Mouse (Mus musculus): ENCODE results near the gene Hrc. TPM values are rescaled to one million over a fixed set of nuclear protein-coding genes. Genes with fewer than 3 reads are reported as not detected.

Gene Hrc
- total RNA-seq, 2 experiments from 2014 or later = 0.23 to 0.94 TPM

DNA sequence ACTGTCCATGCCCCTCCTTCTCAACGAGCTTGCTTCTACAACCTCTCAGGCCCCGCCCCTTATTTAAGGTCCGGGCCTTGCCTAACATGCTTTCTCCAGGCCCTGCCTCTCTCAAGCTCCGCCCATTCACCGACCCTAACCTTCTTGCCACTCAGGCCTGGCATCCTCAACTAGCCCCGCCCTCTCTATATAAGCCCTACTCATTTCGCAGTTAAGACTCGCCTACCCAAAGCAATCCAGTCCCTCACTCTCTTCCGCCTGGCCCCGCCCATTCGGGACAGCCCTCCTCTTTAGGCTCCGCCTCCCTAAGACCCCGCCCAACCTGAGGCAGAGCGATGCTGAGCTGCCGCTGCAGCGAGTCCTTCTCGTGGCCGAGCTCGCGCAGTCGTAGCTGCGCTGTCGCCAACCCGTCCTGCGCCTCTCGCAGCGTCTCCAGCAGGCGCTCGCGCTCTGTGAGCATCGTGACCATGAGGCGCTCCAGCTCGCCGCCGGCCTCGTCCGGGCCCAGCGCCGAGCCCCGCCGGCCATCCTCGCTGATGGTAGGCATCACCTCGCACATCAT, 26.2 kb downstream of the Hrc start:
- peak; percentile 79 to 90 for DNase-seq (ENCODE audit: low spot score in 2 of 2)
- intact Hi-C loops (cut with DNase I) = loop anchor here (10.0 kb wide), 1 partner anchor 197 kb away; the partner anchor contains the start of gene Slc17a7

DNA sequence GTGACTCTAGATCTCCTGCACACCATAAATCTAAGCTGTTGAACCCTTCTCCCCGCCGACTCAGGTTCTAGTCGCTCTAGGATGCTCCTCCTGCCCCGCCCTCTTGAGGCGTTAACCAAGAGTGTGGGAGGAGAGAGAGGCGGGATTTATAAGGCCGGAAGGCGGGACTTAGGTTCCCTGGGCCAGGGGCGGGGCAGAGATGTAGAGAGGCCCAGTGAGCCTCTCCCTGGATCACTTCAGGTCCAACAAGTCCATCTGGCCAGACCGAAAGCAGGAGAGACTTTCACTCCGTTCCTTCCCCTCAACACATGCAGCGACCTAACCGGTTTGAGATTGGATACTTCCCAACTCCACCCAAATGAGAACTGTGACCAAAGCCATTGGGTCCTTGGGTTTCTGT, 27.7 kb downstream of the Hrc start:
- peak; percentile 29 to 58 for DNase-seq (ENCODE audit: low spot score in 2 of 2)
- intact Hi-C loops (cut with DNase I) = loop anchor here (10.0 kb wide), 1 partner anchor 198 kb away; the partner anchor contains the start of gene Slc17a7

DNA sequence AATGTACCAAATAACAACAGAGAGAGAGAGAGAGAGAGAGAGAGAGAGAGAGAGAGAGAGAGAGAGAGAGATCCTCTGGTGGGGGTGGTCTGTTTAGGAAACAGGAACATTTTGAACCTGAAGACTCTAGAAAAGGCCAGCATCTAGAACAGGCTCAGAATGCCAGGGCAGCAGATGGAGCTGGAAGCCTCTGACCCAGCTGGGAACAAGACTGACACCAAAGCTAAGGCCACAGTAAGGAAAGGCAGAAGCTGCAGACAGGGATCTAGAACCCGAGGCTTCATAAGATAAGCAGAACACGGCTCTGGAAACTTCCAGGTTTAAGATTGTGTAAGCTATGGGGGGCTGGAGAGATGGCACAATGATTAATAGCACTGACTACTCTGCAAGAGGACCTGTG, 28.9 kb downstream of the Hrc start:
- intact Hi-C loops (cut with DNase I) = loop anchor here (10.0 kb wide), 1 partner anchor 199 kb away; the partner anchor contains the start of gene Slc17a7
- no peak for DNase-seq (ENCODE audit: low spot score in 2 of 2)

DNA sequence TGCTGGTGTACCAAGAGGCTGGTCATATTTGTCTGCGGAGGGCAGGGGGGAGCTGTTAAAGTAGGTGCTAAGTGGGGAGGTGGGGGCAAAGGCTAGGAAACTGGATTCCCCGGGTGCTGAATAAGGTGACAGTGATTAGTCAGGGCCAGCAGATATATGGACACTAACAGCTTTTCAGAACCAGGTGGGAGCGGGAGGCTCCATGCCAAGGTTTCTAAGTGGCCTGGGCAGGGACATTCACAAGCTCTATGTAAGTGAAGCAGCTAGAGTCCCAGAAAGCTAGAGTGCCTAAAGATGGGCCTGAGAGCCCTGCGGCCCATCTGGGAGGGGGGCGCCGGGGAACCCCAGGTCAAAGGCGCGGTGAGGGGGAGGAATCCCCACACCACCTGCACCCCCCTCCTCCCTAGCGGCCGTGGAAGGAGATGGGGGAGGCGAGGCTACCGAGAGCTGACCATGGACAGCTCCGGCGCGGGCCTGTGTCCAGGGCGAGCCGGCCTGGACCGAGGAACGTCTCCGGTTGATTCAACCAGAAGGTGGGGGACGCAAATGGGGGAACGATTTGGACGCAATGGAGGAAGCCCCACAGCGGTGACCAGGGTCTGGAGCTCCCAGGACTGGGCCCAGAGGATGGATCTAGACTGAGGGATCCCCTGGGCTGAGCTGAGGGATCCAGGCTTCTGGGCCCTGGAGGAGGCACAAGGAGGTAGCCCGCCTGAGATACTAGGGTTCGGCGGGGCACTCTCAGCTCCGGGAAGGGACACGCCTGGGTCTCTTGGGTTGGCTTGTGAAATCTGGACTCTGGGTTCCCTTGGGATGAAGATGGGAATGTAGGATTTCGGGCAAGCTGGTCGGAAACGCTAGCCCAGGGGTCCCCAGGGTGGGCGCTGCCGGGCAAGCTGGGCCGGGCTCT, 30.9 kb downstream of the Hrc start:
- intact Hi-C loops (cut with DNase I) = loop anchor here (10.0 kb wide), 1 partner anchor 201 kb away; the partner anchor contains the start of gene Slc17a7
- DNase-seq (ENCODE audit: low spot score in 2 of 2) = peak in 1 of 2 experiments; percentile 49

DNA sequence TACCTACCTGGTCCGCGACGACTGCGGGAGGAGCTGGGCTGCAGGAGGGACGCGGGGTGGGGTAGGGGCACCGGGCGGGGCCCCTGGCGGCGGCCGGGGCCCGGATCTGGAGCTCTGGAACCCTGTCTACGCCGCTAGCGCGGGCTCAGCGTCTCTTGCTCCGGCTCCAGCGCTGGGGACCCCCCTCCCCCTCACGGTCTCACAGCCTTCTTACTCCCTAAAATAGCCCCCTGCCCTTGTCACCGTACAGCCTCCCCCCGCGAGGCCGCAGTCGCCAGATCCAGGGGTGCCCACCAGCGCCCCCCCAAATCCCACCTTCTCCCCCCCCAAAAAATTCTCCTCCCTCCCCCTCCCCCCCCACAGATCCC, 31.5 kb downstream of the Hrc start, which contains the start of gene Ppfia3:
TSS of gene Ppfia3 (minus strand) at position 368 of the 368 bp plus-strand sequence.
- intact Hi-C loops (cut with DNase I) = loop anchor here (10.0 kb wide), 1 partner anchor 202 kb away; the partner anchor contains the start of gene Slc17a7
- no peak for DNase-seq (ENCODE audit: low spot score in 2 of 2)

DNA sequence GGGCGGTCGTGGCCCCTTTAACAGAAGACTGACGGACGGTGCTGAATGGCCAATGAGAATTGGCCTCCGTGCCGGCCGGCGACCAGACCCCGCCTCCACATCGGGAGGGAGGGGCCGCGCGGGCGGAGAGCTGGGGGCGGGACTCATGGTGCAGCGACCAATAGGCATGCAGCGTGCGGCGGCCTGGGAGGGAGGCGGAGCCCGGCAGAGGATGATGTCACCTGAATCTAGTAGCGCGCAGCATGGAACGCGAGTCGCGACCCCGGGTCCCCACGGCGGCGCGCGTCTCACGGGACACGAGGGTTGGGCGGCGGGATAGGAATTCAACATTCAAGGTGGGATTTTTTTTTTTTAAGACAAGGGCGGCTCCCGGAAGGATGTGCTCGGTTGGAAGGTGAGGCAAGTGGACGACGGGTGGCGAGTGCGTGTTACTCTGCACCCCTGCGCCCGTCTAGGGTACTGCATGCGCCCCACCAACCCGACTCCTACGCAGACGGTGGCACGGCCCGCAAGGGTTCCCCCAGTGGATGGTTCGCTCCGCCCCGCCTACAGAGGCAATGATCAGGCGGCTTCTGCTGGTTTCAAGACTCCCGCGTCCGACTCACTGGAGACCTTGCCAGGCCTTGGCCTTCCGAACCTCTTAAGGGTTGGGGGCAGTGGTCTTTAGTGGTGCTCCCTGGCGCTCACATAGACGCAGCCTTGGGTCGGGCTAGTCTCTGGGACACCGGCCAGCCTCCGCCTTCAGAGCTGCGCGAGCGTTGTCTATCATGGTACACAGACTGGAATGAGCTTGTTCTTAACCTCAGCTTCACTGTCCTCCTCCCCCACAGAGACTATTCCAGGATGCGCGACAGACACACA, 32.2 kb downstream of the Hrc start:
- intact Hi-C loops (cut with DNase I) = loop anchor here (10.0 kb wide), 1 partner anchor 202 kb away; the partner anchor contains the start of gene Slc17a7
- peak; percentile 99 for DNase-seq (ENCODE audit: low spot score in 2 of 2)

DNA sequence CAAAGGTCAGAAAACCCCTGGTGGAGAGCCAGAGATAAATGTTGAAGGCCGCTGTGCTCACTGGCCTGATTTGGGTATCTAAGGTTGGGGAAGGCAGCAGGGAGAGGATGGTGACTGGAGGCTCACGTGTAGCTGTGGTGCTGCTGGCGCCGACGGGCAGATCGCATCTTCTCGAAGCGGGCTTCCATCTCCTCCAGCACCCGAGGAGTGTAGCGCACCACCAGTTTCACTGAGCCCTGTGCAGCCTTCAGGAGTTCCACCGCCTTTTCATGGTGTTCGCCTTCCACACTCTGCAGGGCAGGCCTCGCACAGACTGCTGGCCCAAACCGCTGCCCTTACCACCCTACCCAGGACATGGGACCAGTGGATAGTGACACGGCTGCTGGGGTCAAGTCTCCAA, 33.1 kb downstream of the Hrc start:
- intact Hi-C loops (cut with DNase I) = loop anchor here (10.0 kb wide), 1 partner anchor 203 kb away; the partner anchor contains the start of gene Slc17a7

DNA sequence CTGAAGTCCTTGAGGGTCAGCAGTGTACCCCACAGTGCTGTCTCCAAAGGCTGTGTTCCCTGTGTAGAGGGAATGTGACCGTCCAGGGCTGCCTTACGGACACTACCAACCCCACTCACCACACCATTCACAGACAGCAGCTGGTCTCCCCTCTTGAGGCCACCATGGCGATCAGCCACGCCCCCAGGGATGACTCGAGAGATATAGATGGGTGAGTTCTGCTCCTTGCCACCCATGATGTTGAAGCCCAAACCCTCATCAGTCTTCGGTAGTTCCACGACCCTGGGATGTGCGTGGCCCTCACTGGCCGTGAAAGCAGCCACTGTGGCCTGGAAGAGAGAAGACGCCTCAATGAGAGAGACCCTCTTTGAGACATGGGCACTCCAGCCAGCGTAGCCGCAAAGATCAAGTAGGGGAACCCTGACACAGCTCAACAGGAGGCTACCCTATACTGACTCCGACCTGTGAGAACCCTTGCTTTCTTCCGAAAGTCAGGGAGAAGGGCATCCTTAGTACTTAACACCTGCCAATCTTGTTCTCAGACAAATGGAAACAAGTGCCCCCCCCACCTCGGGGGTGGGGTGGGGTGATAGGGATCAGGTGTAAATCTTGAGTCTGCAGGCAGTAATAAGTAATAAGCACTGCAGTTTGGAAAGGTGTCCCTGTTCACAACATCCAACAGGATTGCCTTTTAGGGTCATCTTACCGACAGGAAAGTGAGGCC, 34.1 kb downstream of the Hrc start:
- intact Hi-C loops (cut with DNase I) = loop anchor here (10.0 kb wide), 1 partner anchor 204 kb away; the partner anchor contains the start of gene Slc17a7
- peak in 1 of 2 experiments; percentile 22 for DNase-seq (ENCODE audit: low spot score in 2 of 2)

More for the DNA sequence above, 33.1 kb downstream of the Hrc start:
- peak in 1 of 2 experiments; percentile 51 for DNase-seq (ENCODE audit: low spot score in 2 of 2)

DNA sequence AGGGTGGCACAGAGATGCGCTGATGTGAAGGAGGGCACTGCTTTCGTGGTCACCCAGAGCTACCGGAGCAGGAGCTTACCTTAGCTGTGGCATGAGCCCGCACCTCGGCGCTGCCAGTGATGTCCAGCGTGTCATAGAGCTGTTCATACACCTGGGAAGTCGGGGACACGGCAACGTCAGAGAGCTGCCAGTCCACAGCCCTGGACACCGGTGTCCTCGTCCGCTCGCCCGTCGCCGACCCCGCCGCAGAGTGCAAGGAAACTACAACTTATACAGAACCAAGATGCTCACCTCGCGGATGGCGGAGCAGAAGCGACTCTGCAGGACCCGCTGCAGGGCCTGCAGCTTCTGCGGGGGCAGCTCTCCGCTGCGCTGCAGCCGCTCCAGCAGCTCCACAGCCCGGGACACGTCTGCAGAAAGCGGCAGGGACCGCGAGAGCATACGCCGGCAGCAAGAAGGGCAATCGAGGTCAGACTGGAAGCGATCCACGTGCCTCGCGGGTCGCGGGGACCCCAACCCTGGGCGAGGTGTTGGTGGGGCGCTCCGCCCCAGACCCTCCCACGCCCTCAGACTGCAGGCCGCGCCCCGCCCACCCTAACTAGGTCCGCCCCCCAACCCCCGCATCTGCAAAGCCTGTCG, 34.9 kb downstream of the Hrc start:
- DNase-seq (ENCODE audit: low spot score in 2 of 2) = peak in 1 of 2 experiments; percentile 51
- intact Hi-C loops (cut with DNase I) = loop anchor here (10.0 kb wide), 1 partner anchor 205 kb away; the partner anchor contains the start of gene Slc17a7

DNA sequence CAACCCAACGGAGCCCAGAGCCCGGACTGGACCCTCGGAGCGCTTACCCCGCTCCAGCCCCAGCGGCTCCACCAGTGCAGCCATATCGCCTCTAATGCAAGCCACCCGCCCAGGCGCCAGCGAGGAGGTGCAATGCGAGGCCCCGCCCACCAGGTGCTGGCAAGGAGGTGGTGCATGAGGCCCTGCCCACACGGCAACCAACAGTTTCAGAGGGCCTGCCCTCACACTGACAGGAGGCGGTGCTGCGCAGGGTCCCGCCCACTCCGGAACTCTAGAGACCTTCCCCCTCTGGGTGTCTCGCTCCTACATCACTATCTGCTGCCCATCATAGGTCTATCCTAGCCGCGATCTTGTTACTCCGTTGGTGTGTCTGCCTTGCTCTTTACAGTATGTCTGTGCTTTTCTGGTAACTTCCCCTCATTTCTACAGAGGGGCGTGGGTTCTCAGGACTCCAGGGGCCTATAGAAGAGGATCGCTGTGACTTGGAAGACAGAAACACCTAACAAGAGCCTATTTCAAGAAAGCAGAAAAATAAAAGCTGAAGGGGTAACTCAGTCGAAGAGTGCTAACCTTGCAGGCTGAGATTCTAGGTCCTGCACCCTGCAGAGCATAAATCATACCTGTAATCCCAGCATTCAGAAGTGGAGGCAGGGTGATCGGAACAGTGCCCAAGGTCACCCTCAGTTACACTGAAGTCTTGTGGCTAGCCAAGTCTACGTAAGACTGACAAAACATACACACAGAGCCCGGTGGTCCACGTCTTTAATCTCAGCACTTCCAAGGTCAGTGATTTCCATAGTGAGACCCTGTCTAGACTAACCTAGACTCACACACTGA, 35.6 kb downstream of the Hrc start, which contains the start of gene Lin7b:
TSS of gene Lin7b (minus strand) at position 109 of the 837 bp plus-strand sequence.
- intact Hi-C loops (cut with DNase I) = no loop called here
- DNase-seq (ENCODE audit: low spot score in 2 of 2) = peak; percentile 92 to 97

DNA sequence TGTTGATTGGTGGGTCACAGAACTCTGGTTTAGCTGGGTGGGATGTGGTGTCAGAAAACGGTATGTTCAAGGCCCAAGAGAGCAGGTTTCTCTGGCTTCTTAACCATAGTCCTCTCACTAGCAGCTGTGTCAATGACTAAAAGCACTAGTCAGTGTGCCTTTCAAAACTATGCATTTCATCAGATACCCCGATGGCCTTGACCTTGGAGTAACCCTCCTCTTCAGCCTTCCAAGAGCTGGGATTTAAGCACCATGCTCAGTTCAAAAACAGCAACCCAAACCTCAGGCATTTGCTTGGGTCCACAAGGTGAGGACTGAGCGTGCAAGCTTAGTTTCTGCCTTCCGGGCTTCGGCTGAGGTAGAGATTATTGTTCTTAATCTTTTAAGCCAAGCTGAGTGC, 37.3 kb downstream of the Hrc start:
- intact Hi-C loops (cut with DNase I) = no loop called here

DNA sequence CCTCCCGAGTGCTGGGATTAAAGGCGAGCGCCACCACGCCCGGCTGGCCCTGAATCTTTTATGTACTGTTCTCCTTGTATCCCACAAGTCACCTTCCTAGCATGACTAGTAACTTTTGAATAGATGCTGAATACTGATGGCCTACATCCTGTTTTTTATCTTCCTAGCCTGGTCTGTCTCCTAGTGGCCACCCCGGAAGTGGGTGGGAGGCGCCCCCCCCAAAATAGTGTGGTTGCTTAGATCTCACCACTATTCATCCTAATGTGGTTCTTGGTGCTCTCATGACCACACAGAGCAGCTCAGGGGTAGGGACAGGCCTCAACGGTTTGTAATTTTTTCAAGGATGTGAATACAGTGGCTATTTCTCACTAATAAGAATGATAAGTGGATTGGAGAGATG, 39.5 kb downstream of the Hrc start:
- no peak for DNase-seq (ENCODE audit: low spot score in 2 of 2)
- intact Hi-C loops (cut with DNase I) = no loop called here

More for the DNA sequence above, 37.3 kb downstream of the Hrc start:
- DNase-seq (ENCODE audit: low spot score in 2 of 2) = no peak

DNA sequence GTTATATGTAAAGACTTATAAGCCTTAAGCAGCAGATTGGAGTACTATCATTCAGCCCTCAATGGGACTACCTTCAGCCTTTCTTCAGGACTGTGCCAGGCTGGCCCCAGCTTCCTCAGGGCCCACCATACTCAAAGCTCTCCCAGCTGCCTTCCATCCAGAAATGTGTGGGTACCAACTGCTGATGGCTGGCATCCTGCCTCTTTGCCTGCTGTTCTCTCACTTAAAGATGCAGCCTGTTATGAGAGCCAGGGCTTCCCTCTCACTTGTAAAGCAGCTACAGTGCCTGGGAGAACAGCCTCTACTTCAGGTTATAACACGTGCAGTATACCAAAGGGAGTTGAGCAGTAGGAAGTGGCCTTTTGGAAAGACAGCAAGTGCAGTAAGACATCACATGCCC, 41.0 kb downstream of the Hrc start:
- intact Hi-C loops (cut with DNase I) = loop anchor here (2.0 kb wide), 1 partner anchor 19 kb away; the partner anchor contains the start of gene Snrnp70
- DNase-seq (ENCODE audit: low spot score in 2 of 2) = peak in 1 of 2 experiments; percentile 68

DNA sequence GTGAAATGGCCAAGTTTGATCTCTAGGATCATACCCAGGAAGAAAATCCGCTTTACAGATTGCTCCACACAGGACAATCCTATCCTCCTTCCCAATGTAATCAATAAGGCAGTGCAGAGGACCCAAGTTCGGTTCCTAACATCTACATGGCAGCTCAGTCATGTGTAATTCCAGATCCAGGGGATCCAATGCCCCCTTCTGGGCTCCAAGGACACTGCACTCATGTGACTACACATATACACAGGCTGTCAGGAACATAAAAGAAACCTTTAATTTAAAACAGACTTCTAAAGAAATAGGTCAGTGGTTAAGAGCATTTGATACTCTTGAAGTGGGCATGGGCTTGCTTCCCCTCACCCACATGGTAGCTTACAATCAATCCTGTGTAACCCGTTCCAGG, 51.0 kb downstream of the Hrc start:
- no peak for DNase-seq (ENCODE audit: low spot score in 2 of 2)
- intact Hi-C loops (cut with DNase I) = no loop called here
